Mouse (Mus musculus) ES-Bruce4 (cell line): ENCODE measurements around the gene Canx.

Experiments
- CTCF ChIP-seq: IDR thresholded peaks from one replicate; pipeline ENCODE4 v1.8.1; 2011; ENCODE audit warnings: low read depth, low read length
- EP300 ChIP-seq: IDR thresholded peaks from 2 replicates; pipeline ENCODE4 v1.6.1; 2011; ENCODE audit warnings: low read depth, low read length; ENCODE audit not compliant: insufficient read depth

- TF ChIP-seq CTCF (no peak), EP300 (no peak)
These were observed 29.9 kb upstream of the Canx start for GRCm38 (mm10) chr11:50355395-50355794.
